8 mouse cellular contexts compared by ENCODE assay signal in the genomic region with DNA sequence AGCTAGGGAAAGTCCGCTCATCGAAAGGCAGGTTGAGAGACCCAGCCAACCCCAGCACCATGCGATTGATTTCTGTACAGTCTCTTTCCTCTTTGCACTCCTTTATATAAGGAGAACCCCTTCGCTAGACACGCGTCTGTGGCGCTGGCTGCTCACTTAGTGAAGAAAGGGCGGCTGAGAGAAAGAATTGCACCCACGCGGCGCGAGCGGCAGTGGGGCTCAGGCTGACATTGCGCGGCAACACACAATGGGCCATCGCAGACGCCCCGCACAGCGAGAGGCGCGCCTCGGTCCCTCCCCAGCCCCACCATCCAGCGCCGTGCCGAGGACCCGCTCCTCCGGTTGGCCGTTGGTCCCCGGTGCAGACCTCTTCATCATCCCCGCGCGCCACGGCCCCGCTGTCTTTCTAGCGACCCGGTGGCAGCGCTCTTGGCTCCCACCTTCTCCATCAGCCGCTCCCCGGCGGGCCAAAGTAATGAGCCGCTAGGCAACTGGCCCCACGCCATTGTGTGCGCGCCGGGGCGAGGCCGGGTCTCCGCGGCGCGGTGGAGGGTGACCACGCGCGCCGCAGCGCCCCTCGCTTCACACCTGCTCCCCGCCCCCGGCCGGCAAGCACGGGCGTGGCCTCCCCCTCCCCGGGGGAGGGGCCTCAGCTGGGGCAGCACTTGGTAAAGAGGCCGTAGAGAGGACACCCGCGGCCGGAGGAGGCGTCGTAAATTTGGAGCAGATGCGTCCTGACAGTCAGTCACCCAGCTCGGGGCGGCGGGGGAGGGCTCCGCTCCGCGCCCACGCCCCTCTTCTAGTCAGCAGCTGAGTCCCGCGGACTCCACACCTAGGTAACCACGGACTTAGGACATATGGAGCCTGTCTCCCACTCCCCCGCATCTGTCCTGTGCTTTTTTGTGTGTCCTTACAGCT. TPM values are rescaled to one million over a fixed set of nuclear protein-coding genes. Genes with fewer than 3 reads are reported as not detected.
DNase-seq lines count a peak whose midpoint lies in the region; ATAC-seq and TF ChIP-seq lines count a peak whose summit lies in the region.

No protein-coding gene starts in this region.

- peak; percentile 47 for ATAC-seq in frontal cortex, adult (ENCODE audit: low TSS enrichment)
- ATAC-seq in intestine, postnatal 0 days, result no peak
- ATAC-seq in neural tube, embryonic 13.5 days (ENCODE audit: low read depth), result peak; percentile 65

- no peak overlapping the region for H3K27ac ChIP-seq in intestine, postnatal 0 days (ENCODE audit: low read depth, low read length)
- H3K27ac ChIP-seq in liver, adult 2 months (replicated peaks; ENCODE audit: insufficient read depth, low read depth, low read length), result no peak overlapping the region
- peak overlapping the region; percentile 94 for H3K27ac ChIP-seq in neural tube, embryonic 13.5 days (replicated peaks)

- peak; percentile 21 for DNase-seq in lung, adult 2 months
- no peak for DNase-seq in lung, postnatal 36 days
- peak; percentile 28 for DNase-seq in cerebellum, adult 8-10 months
- DNase-seq in liver, adult 2 months (ENCODE audit: extremely low read depth, low read depth, low spot score), result no peak
- DNase-seq in urinary bladder, postnatal 14 days (ENCODE audit: low spot score), result no peak

- peak overlapping the region; percentile 73 for H3K4me2 ChIP-seq in intestine, postnatal 0 days (replicated peaks; ENCODE audit: low read depth)
- H3K4me2 ChIP-seq in neural tube, embryonic 13.5 days, result peak overlapping the region; percentile 88

- H3K4me1 ChIP-seq in lung, adult 2 months (ENCODE audit: control insufficient read depth, insufficient read depth, low read length), result peaks cover 3% of the 10 kb centered on the region
- H3K4me1 ChIP-seq in intestine, postnatal 0 days (replicated peaks; ENCODE audit: control insufficient read depth, insufficient read depth, low read length), result no peaks in the 10 kb centered on the region
- peaks cover 5% of the 10 kb centered on the region for H3K4me1 ChIP-seq in liver, adult 2 months (ENCODE audit: control insufficient read depth, insufficient read depth, low read length)
- peaks cover 66% of the 10 kb centered on the region for H3K4me1 ChIP-seq in neural tube, embryonic 13.5 days (replicated peaks)

- H3K36me3 ChIP-seq in intestine, postnatal 0 days (ENCODE audit: control insufficient read depth, insufficient read depth), result no peaks in the 10 kb centered on the region
- H3K36me3 ChIP-seq in liver, adult 2 months (ENCODE audit: control insufficient read depth, insufficient read depth, low read length), result no peaks in the 10 kb centered on the region
- no peaks in the 10 kb centered on the region for H3K36me3 ChIP-seq in neural tube, embryonic 13.5 days

- no peak overlapping the region for H3K4me3 ChIP-seq in lung, adult 2 months (replicated peaks; ENCODE audit: extremely low read depth, low read depth, low read length)
- peak overlapping the region; percentile 41 for H3K4me3 ChIP-seq in intestine, postnatal 0 days (ENCODE audit: low read depth, low read length)
- H3K4me3 ChIP-seq in liver, adult 2 months (ENCODE audit: insufficient read depth, low read depth, low read length), result peak overlapping the region; percentile 17; the same call in 1 of the 2 replicates
- H3K4me3 ChIP-seq in neural tube, embryonic 13.5 days, result peak overlapping the region; percentile 55

- peaks cover 66% of the 10 kb centered on the region for H3K27me3 ChIP-seq in intestine, postnatal 0 days (replicated peaks; ENCODE audit: control insufficient read depth, insufficient read depth, low read length)
- H3K27me3 ChIP-seq in liver, adult 2 months (ENCODE audit: control insufficient read depth, insufficient read depth, low read length), result peaks cover 23% of the 10 kb centered on the region
- peaks cover 70% of the 10 kb centered on the region for H3K27me3 ChIP-seq in neural tube, embryonic 13.5 days

- no peak for TF ChIP-seq POLR2A in lung, adult 2 months (IDR thresholded peaks at IDR 0.05; ENCODE audit: borderline replicate concordance, extremely low read depth, low read depth, low read length)
- no peak for TF ChIP-seq POLR2A in liver, adult 2 months (IDR thresholded peaks at IDR 0.05; ENCODE audit: extremely low read depth, insufficient read depth, low read length)

- no peak for TF ChIP-seq CTCF in lung, adult 2 months (IDR thresholded peaks at IDR 0.05; ENCODE audit: insufficient read depth, low read length)
- no peak for TF ChIP-seq CTCF in intestine, postnatal 0 days (IDR thresholded peaks at IDR 0.05; ENCODE audit: low read depth)
- TF ChIP-seq CTCF in liver, adult 2 months (IDR thresholded peaks at IDR 0.05; ENCODE audit: low read depth, low read length), result no peak

- no peaks in the 10 kb centered on the region for H3K79me2 ChIP-seq in liver, adult 2 months (ENCODE audit: control insufficient read depth, insufficient read depth, low read length)

- H3K9ac ChIP-seq in intestine, postnatal 0 days (ENCODE audit: low read depth, low read length), result 0 out of 2 replicates have a peak overlapping the region, but pooled peaks have one; percentile 13
- no peak overlapping the region for H3K9ac ChIP-seq in liver, adult 2 months (ENCODE audit: low read depth, low read length)
- peak overlapping the region; percentile 83 for H3K9ac ChIP-seq in neural tube, embryonic 13.5 days

- under 1% methylated on average over 81 of the region's 81 CpGs for WGBS in lung, adult 2 months
- under 1% methylated on average over 80 of the region's 81 CpGs for WGBS in intestine, postnatal 0 days
- WGBS in liver, adult 2 months, result 1% methylated on average over 80 of the region's 81 CpGs
- under 1% methylated on average over 74 of the region's 81 CpGs for WGBS in neural tube, embryonic 13.5 days

- H3K9me3 ChIP-seq in intestine, postnatal 0 days (ENCODE audit: control insufficient read depth), result no peaks in the 10 kb centered on the region
- H3K9me3 ChIP-seq in neural tube, embryonic 13.5 days, result no peaks in the 10 kb centered on the region

RNA-seq across cellular contexts. Expression of a gene that starts 27.3 kb away (rescaled TPM):
- 0.07 and 0.22 TPM in 2 replicates for polyA plus RNA-seq in lung, adult 2 months (2012; rRNA removed)
- 0.07 TPM in 1 of 2 replicates, not detected in the other for polyA plus RNA-seq in intestine, postnatal 0 days (2015; fragmentation: Nextera tagmentation; extraction: Ambion mirVana)
- 0.07 TPM in 1 of 2 replicates, not detected in the other for total RNA-seq in liver, adult 2 months (2014; rRNA removed)
- 0.41 and 0.67 TPM in 2 replicates for polyA plus RNA-seq in liver, adult 2 months (2012; rRNA removed)
- polyA plus RNA-seq in neural tube, embryonic 13.5 days (2015; fragmentation: Nextera tagmentation; extraction: Ambion mirVana), result 63.2 and 65.0 TPM in 2 replicates

RNA-seq across cellular contexts. Expression of a gene that starts 28.8 kb away (rescaled TPM):
- polyA plus RNA-seq in lung, adult 2 months (2012; rRNA removed), result 22.9 and 28.5 TPM in 2 replicates
- 7.4 and 8.8 TPM in 2 replicates for polyA plus RNA-seq in intestine, postnatal 0 days (2015; fragmentation: Nextera tagmentation; extraction: Ambion mirVana)
- total RNA-seq in liver, adult 2 months (2014; rRNA removed), result 10.3 and 11.7 TPM in 2 replicates
- polyA plus RNA-seq in liver, adult 2 months (2012; rRNA removed), result 8.3 and 16.2 TPM in 2 replicates
- 33.4 and 33.7 TPM in 2 replicates for polyA plus RNA-seq in neural tube, embryonic 13.5 days (2015; fragmentation: Nextera tagmentation; extraction: Ambion mirVana)

RNA-seq across cellular contexts. Expression of a gene that starts 58.6 kb away (rescaled TPM):
- 67.8 and 88.4 TPM in 2 replicates for polyA plus RNA-seq in lung, adult 2 months (2012; rRNA removed)
- polyA plus RNA-seq in intestine, postnatal 0 days (2015; fragmentation: Nextera tagmentation; extraction: Ambion mirVana), result 6.6 and 7.1 TPM in 2 replicates
- total RNA-seq in liver, adult 2 months (2014; rRNA removed), result 3.6 and 6.8 TPM in 2 replicates
- polyA plus RNA-seq in liver, adult 2 months (2012; rRNA removed), result 5.0 and 7.4 TPM in 2 replicates
- 6.2 and 7.8 TPM in 2 replicates for polyA plus RNA-seq in neural tube, embryonic 13.5 days (2015; fragmentation: Nextera tagmentation; extraction: Ambion mirVana)

Comparison
In these comparisons a context has a peak if more than half of its experiments do, and no peak if none do; other contexts are left out.
1. DNase-seq: peak in lung, adult 2 months (single experiment) and cerebellum, adult 8-10 months (single experiment); none in lung, postnatal 36 days (single experiment), liver, adult 2 months (single experiment) and urinary bladder, postnatal 14 days (single experiment).
2. RNA of a gene that starts 27.3 kb away (polyA plus RNA-seq): 63.2 to 65.0 TPM in neural tube, embryonic 13.5 days; 0.41 to 0.67 TPM in liver, adult 2 months, 0.07 to 0.22 TPM in lung, adult 2 months and 0.07 TPM in intestine, postnatal 0 days; every median in the first group is over 10 times any median in the second.